Mouse (Mus musculus) lung, postnatal 0 days (tissue): ENCODE measurements around the gene Zfp507. TPM values are rescaled to one million over a fixed set of nuclear protein-coding genes. Genes with fewer than 3 reads are reported as not detected.
A peak's percentile ranks its signal among the peaks of the same experiment; 100 is the strongest.

Experiments used
- ATAC-seq: fragments of 200-750 bp; cut with Nextera tagmentation; 2 replicates; pipeline ENCODE4 v1.8.0; 2017; ENCODE audit warnings: moderate library complexity
- DNase-seq: peaks from one replicate; pipeline ENCODE4 v3.0.0-alpha.2; 2016; ENCODE audit warnings: low spot score
- H3K27ac ChIP-seq: fragments of 300-500 bp; sonication (generic); 2 replicates; pipeline ENCODE4 v1.5.1; 2014; ENCODE audit warnings: antibody characterized with exemption, mild to moderate bottlenecking, low read length, mixed read lengths
- H3K27me3 ChIP-seq: fragments of 300-500 bp; sonication (generic); replicated peaks from 2 replicates; pipeline ENCODE4 v1.6.1; 2014; ENCODE audit warnings: low read length, mixed read lengths; ENCODE audit not compliant: insufficient read depth
- H3K36me3 ChIP-seq: fragments of 300-500 bp; sonication (generic); 2 replicates; pipeline ENCODE4 v1.6.1; 2014; ENCODE audit warnings: low read length, mixed read lengths; ENCODE audit not compliant: insufficient read depth
- H3K4me1 ChIP-seq: fragments of 300-500 bp; sonication (generic); 2 replicates; pipeline ENCODE4 v1.6.1; 2014; ENCODE audit warnings: antibody characterized with exemption, low read depth, low read length, mixed read lengths; ENCODE audit not compliant: insufficient read depth
- H3K4me2 ChIP-seq: fragments of 300-500 bp; sonication (generic); replicated peaks from 2 replicates; pipeline ENCODE4 v1.6.1; 2014; ENCODE audit warnings: low read depth, mild to moderate bottlenecking, low read length, moderate library complexity, mixed read lengths
- H3K4me3 ChIP-seq: fragments of 300-500 bp; sonication (generic); 2 replicates; pipeline ENCODE4 v1.5.1; 2014; ENCODE audit warnings: low read depth, low read length
- H3K9ac ChIP-seq: fragments of 300-500 bp; sonication (generic); replicated peaks from 2 replicates; pipeline ENCODE4 v1.6.1; 2014; ENCODE audit warnings: low read depth, mild to moderate bottlenecking
- H3K9me3 ChIP-seq: fragments of 300-500 bp; sonication (generic); 2 replicates; pipeline ENCODE4 v1.6.1; 2016; ENCODE audit warnings: low read length, mixed read lengths
- CTCF ChIP-seq: IDR thresholded peaks from 2 replicates; pipeline ENCODE4 v1.5.1; 2016; ENCODE audit warnings: antibody characterized with exemption, mild to moderate bottlenecking
- EP300 ChIP-seq: IDR thresholded peaks from 2 replicates; pipeline ENCODE4 v1.6.1; 2016; ENCODE audit warnings: antibody characterized with exemption, mild to moderate bottlenecking, control low read depth
- WGBS: fragments of 180-500 bp; shearing (Covaris S2); extraction: QIAGEN DNeasy Blood & Tissue Kit; methylation state at CpG from one replicate; pipeline ENCODE4 v1.1.7; 2014; 5-methylcytosine and 5-hydroxymethylcytosine counted together
- polyA plus RNA-seq: library from polyadenylated mRNA; unstranded; fragments of >200 nt; fragmentation: Nextera tagmentation; extraction: Ambion mirVana; gene quantifications from 2 replicates; pipeline ENCODE4 v1.2.1, GENCODE M21; 2015

Gene Zfp507
- polyA plus RNA-seq, 1 experiment from 2014 or later = 6.9 TPM

DNA sequence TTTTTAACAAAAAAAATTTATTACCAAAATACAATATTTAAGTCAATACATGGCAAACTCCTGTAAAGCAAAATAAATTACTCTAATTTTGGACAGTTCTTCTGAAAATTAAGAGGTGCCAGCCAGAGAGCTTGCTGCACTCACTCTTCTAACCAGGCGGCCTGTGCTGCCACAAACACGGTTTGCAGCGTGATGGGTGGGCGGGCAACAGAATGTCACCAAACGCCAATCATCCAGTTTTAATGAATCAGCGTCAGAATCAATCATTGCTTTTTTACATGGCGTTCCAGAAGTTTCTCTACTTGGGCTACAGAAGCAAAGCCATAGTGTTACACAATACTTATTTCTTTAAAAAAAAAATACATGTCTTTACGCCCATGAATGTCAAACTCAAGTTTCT is 30.5 kb downstream of the Zfp507 start:
- H3K4me3 ChIP-seq = no peak overlapping the region
- H3K27me3 ChIP-seq = no peaks in the 10 kb centered on the region
- peaks cover 26% of the 10 kb centered on the region; the same call in 1 of the 2 replicates for H3K36me3 ChIP-seq

DNA sequence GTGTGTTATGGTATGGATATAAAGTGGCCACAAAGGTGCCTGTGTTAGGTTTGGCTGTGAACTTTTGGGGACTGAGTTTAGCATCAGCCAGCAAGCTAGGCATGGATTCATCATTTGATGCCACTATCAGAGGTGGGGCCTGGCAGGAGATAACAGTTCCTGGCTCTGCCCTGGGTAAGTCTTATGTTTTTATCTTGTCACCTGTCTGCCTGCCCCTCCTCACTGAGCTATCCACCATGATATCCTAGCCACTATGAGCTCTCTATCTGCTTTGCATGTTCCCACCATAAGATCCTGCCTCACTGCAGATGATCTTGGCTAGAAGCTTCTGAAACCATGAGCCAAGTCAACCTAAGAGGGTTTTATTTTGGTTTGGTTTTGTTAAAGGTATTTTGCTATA is 31.7 kb downstream of the Zfp507 start:
- H3K27me3 ChIP-seq = no peaks in the 10 kb centered on the region
- H3K9me3 ChIP-seq = no peaks in the 10 kb centered on the region
- no peaks in the 10 kb centered on the region for H3K4me1 ChIP-seq
- no peak overlapping the region for H3K4me3 ChIP-seq
- TF ChIP-seq CTCF = no peak
- no peak for TF ChIP-seq EP300
- ATAC-seq (no peak), DNase-seq (no peak)
- H3K4me2 ChIP-seq = no peak overlapping the region
- peaks cover 23% of the 10 kb centered on the region; the same call in 1 of the 2 replicates for H3K36me3 ChIP-seq
- H3K27ac ChIP-seq = no peak overlapping the region
- H3K9ac ChIP-seq = no peak overlapping the region

More for the DNA sequence above, 30.5 kb downstream of the Zfp507 start:
- DNase-seq (no peak), ATAC-seq (no peak)
- 90% methylated on average over 8 of the region's 8 CpGs for WGBS
- no peak for TF ChIP-seq CTCF
- no peak for TF ChIP-seq EP300
- Histone ChIP-seq H3K27ac (no peak overlapping the region), H3K9me3 (no peaks in the 10 kb centered on the region), H3K4me2 (no peak overlapping the region), H3K9ac (no peak overlapping the region), H3K4me1 (no peaks in the 10 kb centered on the region)

DNA sequence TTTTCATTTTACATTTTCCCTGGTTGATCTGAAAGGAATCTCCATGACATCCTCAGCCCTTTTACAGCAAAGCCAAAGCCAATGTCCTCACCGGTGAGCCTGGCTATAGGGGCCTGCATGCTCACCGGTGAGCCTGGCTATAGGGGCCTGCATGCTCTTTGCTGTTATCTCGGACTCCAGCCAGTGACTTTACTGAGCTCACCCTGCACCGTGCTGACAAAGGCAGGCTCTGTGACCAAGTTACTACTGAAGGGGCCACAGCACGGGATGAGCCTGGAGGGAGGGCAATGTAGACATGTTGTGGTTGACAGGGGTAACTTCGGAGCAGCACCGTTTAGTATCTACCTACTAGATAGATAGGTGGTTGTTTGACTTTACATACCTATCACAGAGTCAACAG is 32.7 kb downstream of the Zfp507 start:
- 79% methylated on average over 7 of the region's 7 CpGs for WGBS
- Histone ChIP-seq H3K4me2 (no peak overlapping the region), H3K36me3 (peaks cover 15% of the 10 kb centered on the region; the same call in 1 of the 2 replicates), H3K27ac (no peak overlapping the region), H3K4me1 (no peaks in the 10 kb centered on the region), H3K9me3 (no peaks in the 10 kb centered on the region), H3K27me3 (no peaks in the 10 kb centered on the region), H3K4me3 (no peak overlapping the region), H3K9ac (no peak overlapping the region)
- DNase-seq = no peak
- no peak for ATAC-seq
- TF ChIP-seq EP300 (no peak), CTCF (no peak)

DNA sequence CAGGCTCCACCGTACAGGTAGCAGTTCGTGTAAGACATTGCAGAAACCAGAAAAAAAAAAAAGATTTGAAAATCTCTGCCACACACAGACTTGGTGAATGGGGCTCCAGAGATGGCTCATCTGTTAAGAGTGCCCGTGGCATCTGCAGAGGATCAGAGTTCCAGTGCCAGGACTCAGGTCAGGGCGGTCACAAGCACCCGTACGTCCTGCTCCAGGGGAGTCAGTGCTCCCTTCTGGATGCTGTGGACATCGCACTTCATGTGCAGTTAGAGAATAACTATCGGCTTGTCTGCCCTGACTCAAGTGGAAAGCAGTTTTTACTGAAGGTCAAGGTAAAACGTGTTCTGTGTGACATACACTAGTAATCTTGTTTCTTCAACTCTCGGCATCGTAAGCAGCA is 38.3 kb downstream of the Zfp507 start:
- DNase-seq = no peak
- no peaks in the 10 kb centered on the region for H3K27me3 ChIP-seq
- no peaks in the 10 kb centered on the region; the same call in 1 of the 2 replicates for H3K9me3 ChIP-seq
- H3K9ac ChIP-seq = no peak overlapping the region
- ATAC-seq = no peak
- H3K4me2 ChIP-seq = no peak overlapping the region
- no peaks in the 10 kb centered on the region for H3K4me1 ChIP-seq
- WGBS = 82% methylated on average over 11 of the region's 11 CpGs
- no peak overlapping the region for H3K27ac ChIP-seq
- TF ChIP-seq CTCF (no peak), EP300 (no peak)
- no peak overlapping the region for H3K4me3 ChIP-seq
- H3K36me3 ChIP-seq = no peaks in the 10 kb centered on the region

DNA sequence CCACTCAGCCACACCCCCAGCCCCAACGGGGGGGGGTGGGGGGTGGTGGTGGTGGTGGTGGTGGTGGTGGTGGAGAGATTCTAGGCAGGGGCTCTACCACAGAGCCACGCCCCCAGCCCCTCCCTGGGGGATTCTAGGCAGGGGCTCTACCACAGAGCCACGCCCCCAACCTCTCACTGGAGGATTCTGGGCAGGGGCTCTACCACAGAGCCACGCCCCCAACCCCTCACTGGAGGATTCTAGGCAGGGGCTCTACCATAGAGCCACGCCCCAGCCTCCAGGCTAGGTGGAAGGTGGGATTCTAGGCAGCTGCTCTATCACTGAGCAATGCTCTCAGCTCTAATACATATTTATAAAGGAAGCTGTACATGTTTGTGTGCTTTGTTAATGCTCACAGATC is 41.0 kb downstream of the Zfp507 start:
- Histone ChIP-seq H3K36me3 (no peaks in the 10 kb centered on the region), H3K4me2 (no peak overlapping the region), H3K27ac (no peak overlapping the region), H3K27me3 (no peaks in the 10 kb centered on the region), H3K4me3 (no peak overlapping the region), H3K4me1 (no peaks in the 10 kb centered on the region), H3K9ac (no peak overlapping the region), H3K9me3 (no peaks in the 10 kb centered on the region; the same call in 1 of the 2 replicates)
- no peak for TF ChIP-seq CTCF
- no peak for TF ChIP-seq EP300
- no peak for ATAC-seq
- no peak for DNase-seq
- WGBS = 56% methylated on average over 5 of the region's 5 CpGs

DNA sequence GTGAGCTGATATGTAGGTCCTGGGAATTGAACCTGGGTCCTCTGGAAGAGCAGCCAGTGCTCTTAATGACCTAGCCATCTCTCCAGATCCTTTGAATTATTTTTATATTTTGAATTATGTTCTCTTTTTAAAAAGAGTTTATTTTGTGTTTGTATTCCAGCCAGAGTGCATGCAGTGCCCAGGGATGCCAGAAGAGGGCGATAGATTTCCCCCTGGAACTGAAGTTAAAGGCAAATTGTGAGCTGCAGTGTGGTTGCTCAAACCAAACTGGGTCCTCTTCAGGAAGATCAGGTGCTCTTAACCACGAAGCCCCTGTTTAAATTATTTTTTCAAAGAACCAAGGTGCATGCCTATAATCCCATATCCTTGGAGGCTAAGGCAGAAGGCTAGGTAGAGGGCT is 43.2 kb downstream of the Zfp507 start:
- Histone ChIP-seq H3K27me3 (no peaks in the 10 kb centered on the region), H3K27ac (no peak overlapping the region), H3K4me2 (no peak overlapping the region), H3K9ac (no peak overlapping the region), H3K36me3 (no peaks in the 10 kb centered on the region), H3K4me3 (no peak overlapping the region), H3K9me3 (no peaks in the 10 kb centered on the region; the same call in 1 of the 2 replicates), H3K4me1 (no peaks in the 10 kb centered on the region)
- DNase-seq = no peak
- ATAC-seq = no peak
- TF ChIP-seq EP300 (no peak), CTCF (peak; percentile 62)
- WGBS = 14% methylated on average over 2 of the region's 2 CpGs
